ENCODE assay signal across 31 mouse cellular contexts in genomic region chr13:30196661-30197060, GRCm38 (mm10).
"Had no signal": no experiment of that assay in that cellular context is flagged by ENCODE, and none has a peak within 500 bp of the region (broad histone marks: within the 10 kb centered on the region; RNA-seq: fewer than 3 reads in every experiment).

No protein-coding gene starts in this region.

- H3K9ac ChIP-seq: limb, embryonic 12.5 days; limb, embryonic 13.5 days; limb, embryonic 15.5 days; liver, embryonic 12.5 days; liver, embryonic 13.5 days; liver, embryonic 14.5 days; liver, embryonic 15.5 days; liver, postnatal 0 days; lung, embryonic 14.5 days; lung, embryonic 15.5 days; midbrain, embryonic 12.5 days; midbrain, embryonic 13.5 days; neural tube, embryonic 12.5 days had no signal

- H3K4me2 ChIP-seq: limb, embryonic 12.5 days; limb, embryonic 13.5 days; limb, embryonic 15.5 days; liver, embryonic 11.5 days; liver, embryonic 12.5 days; liver, embryonic 13.5 days; liver, embryonic 15.5 days; lung, embryonic 14.5 days; lung, embryonic 15.5 days; midbrain, embryonic 11.5 days; midbrain, embryonic 12.5 days; midbrain, embryonic 13.5 days; neural tube, embryonic 12.5 days had no signal

- H3K27ac ChIP-seq: limb, embryonic 10.5 days; limb, embryonic 12.5 days; limb, embryonic 13.5 days; limb, embryonic 15.5 days; liver, embryonic 12.5 days; liver, embryonic 13.5 days; liver, embryonic 14.5 days; liver, embryonic 15.5 days; lung, embryonic 15.5 days; macrophage; midbrain, embryonic 10.5 days; midbrain, embryonic 12.5 days; midbrain, embryonic 13.5 days; neural tube, embryonic 12.5 days had no signal

- ATAC-seq: liver, embryonic 12.5 days; liver, postnatal 0 days; lung, postnatal 0 days; midbrain, embryonic 13.5 days; midbrain, embryonic 16.5 days had no signal

- H3K4me1 ChIP-seq: limb, embryonic 10.5 days; liver, embryonic 12.5 days; liver, embryonic 13.5 days; liver, embryonic 15.5 days; midbrain, embryonic 10.5 days; midbrain, embryonic 12.5 days; midbrain, embryonic 13.5 days; neural tube, embryonic 12.5 days had no signal

- H3K9me3 ChIP-seq: limb, embryonic 10.5 days; limb, embryonic 12.5 days; limb, embryonic 13.5 days; limb, embryonic 15.5 days; liver, embryonic 12.5 days; liver, embryonic 13.5 days; liver, embryonic 15.5 days; lung, embryonic 15.5 days; megakaryocyte, embryonic 14.5 days; midbrain, embryonic 10.5 days; midbrain, embryonic 12.5 days; midbrain, embryonic 13.5 days; neural tube, embryonic 12.5 days had no signal

- H3K4me3 ChIP-seq: limb, embryonic 10.5 days; limb, embryonic 12.5 days; limb, embryonic 13.5 days; limb, embryonic 15.5 days; liver, embryonic 12.5 days; liver, embryonic 13.5 days; liver, embryonic 15.5 days; lung, embryonic 15.5 days; megakaryocyte, embryonic 14.5 days; midbrain, embryonic 10.5 days; midbrain, embryonic 12.5 days; midbrain, embryonic 13.5 days; myocyte; neural tube, embryonic 12.5 days had no signal

- H3K36me3 ChIP-seq: limb, embryonic 10.5 days; limb, embryonic 12.5 days; limb, embryonic 13.5 days; limb, embryonic 15.5 days; liver, embryonic 12.5 days; liver, embryonic 13.5 days; liver, embryonic 15.5 days; lung, embryonic 15.5 days; midbrain, embryonic 10.5 days; midbrain, embryonic 12.5 days; midbrain, embryonic 13.5 days; neural tube, embryonic 12.5 days had no signal

- DNase-seq: left cerebral cortex, postnatal 4 days; liver; liver, embryonic 13.5 days; liver, postnatal 0 days; lung, adult 18-20 months; lung, adult 2 months; lung, embryonic 14.5 days; lung, postnatal 10 days; lung, postnatal 14 days; lung, postnatal 36 days; lung, postnatal 4 days; midbrain, embryonic 14.5 days had no signal

- H3K27me3 ChIP-seq: limb, embryonic 12.5 days; limb, embryonic 13.5 days; limb, embryonic 15.5 days; liver, embryonic 12.5 days; liver, embryonic 13.5 days; liver, embryonic 15.5 days; lung, embryonic 15.5 days; megakaryocyte, embryonic 14.5 days; midbrain, embryonic 12.5 days; midbrain, embryonic 13.5 days; neural tube, embryonic 12.5 days had no signal
